Mouse (Mus musculus) erythroblast, embryonic 14.5 days (primary cell): Measurements from ENCODE around the gene Specc1.

Experiments
- GATA1 ChIP-seq: IDR thresholded peaks from 2 replicates; pipeline ENCODE4 v1.6.1; 2012; ENCODE audit warnings: low read length, inconsistent platforms, mixed read lengths
- TAL1 ChIP-seq: IDR thresholded peaks from 3 replicates; pipeline ENCODE4 v1.6.1; 2012; ENCODE audit warnings: low read length, inconsistent platforms, mixed read lengths

- no peak for TF ChIP-seq GATA1
- no peak for TF ChIP-seq TAL1
These were observed 42.9 kb downstream of the Specc1 start for GRCm38 (mm10) chr11:61999501-61999900.
